Mouse (Mus musculus): ENCODE measurements around the gene Ralgps2. TPM values are rescaled to one million over a fixed set of nuclear protein-coding genes. Genes with fewer than 3 reads are reported as not detected.
A peak's percentile ranks its signal among the peaks of the same experiment; 100 is the strongest.

Gene Ralgps2
- 7.8 and 12.7 TPM in 2 replicates for total RNA-seq (2012; rRNA removed)
- polyA plus RNA-seq (2012; ENCODE audit: insufficient read depth in 1 of 2, insufficient read length in 2 of 2, low read depth in 1 of 2, low replicate concordance in 2 of 2, missing spikeins in 1 of 2): 10 to 100 TPM in 1 of 2 experiments, not detected in 1; 16.4 TPM

GRCm38 (mm10) chr1:156939251-156940141 is at the start of gene Ralgps2:
Gene Ralgps2 (minus strand): TSS chr1:156939626.
- peaks cover 0 to 2% of the 10 kb centered on the region in 2 experiments; a peak in 2 of 4 replicates for H3K36me3 ChIP-seq (ENCODE audit: control insufficient read depth in 1 of 2, insufficient read depth in 2 of 2, low read length in 2 of 2)
- H3K79me2 ChIP-seq (ENCODE audit: control insufficient read depth, insufficient read depth, low read length, poor library complexity): peaks cover 1% of the 10 kb centered on the region; the same call in 1 of the 2 replicates
- TF ChIP-seq ZMIZ1 (IDR thresholded peaks at IDR 0.05; ENCODE audit: low read depth, low read length): no peak
- TF ChIP-seq NELFE (IDR thresholded peaks at IDR 0.05; ENCODE audit: low read depth, low read length): no peak
- TF ChIP-seq JUND (IDR thresholded peaks at IDR 0.05; ENCODE audit: low read depth, low read length): no peak
- TF ChIP-seq ZKSCAN1 (IDR thresholded peaks at IDR 0.05; ENCODE audit: low read depth, low read length): no peak
- TF ChIP-seq ELF1 (IDR thresholded peaks at IDR 0.05; ENCODE audit: low read depth, low read length): no peak
- TF ChIP-seq ETS1 (IDR thresholded peaks at IDR 0.05; ENCODE audit: low read depth, low read length): no peak
- TF ChIP-seq MXI1 (IDR thresholded peaks at IDR 0.05; ENCODE audit: low read depth, low read length): no peak
- TF ChIP-seq CHD1 (IDR thresholded peaks at IDR 0.05; ENCODE audit: low read depth, low read length): no peak
- TF ChIP-seq NRF1 (IDR thresholded peaks at IDR 0.05; ENCODE audit: insufficient read depth, low read depth, low read length, poor library complexity, severe bottlenecking): peak; percentile 36; the same call in 1 of the 2 replicates
- TF ChIP-seq HCFC1 (IDR thresholded peaks at IDR 0.05; ENCODE audit: low read depth, low read length): no peak
- no peak for TF ChIP-seq MYB (IDR thresholded peaks at IDR 0.05; ENCODE audit: low read depth, low read length)
- TF ChIP-seq CTCF (IDR thresholded peaks at IDR 0.05 in 2 of 3, conservative IDR thresholded peaks at IDR 0.05 in 1 of 3; ENCODE audit: control insufficient read depth in 1 of 3, insufficient read depth in 1 of 3, low read depth in 2 of 3, low read length in 3 of 3, poor library complexity in 1 of 3, severe bottlenecking in 1 of 3): no peak
- TF ChIP-seq POLR2A (IDR thresholded peaks at IDR 0.05; ENCODE audit: control insufficient read depth in 1 of 2, insufficient read depth in 1 of 2, low read depth in 1 of 2, low read length in 2 of 2, poor library complexity in 1 of 2): peak in 1 of 2 experiments; percentile 23; a peak in 2 of 4 replicates
- TF ChIP-seq SMC3 (IDR thresholded peaks at IDR 0.05; ENCODE audit: low read depth, low read length): no peak
- TF ChIP-seq USF1 (IDR thresholded peaks at IDR 0.05; ENCODE audit: low read depth, low read length): no peak
- no peak for TF ChIP-seq KAT2A (conservative IDR thresholded peaks at IDR 0.05; ENCODE audit: low read depth, low read length)
- TF ChIP-seq SIN3A (IDR thresholded peaks at IDR 0.05; ENCODE audit: low read length): no peak; the same call in 1 of the 2 replicates
- TF ChIP-seq E2F4 (IDR thresholded peaks at IDR 0.05; ENCODE audit: borderline replicate concordance, low read depth, low read length): no peak
- peak within 1 kb of the TSS; percentile 67 to 98 for H3K4me3 ChIP-seq (ENCODE audit: control insufficient read depth in 1 of 2, insufficient read depth in 1 of 2, low read depth in 2 of 2, low read length in 2 of 2)
- peaks cover 0 to 2% of the 10 kb centered on the region in 2 experiments; a peak in 1 of 4 replicates for H3K4me1 ChIP-seq (ENCODE audit: control insufficient read depth in 1 of 2, insufficient read depth in 2 of 2, low read length in 2 of 2)
- peak within 1 kb of the TSS; percentile 53; the same call in 1 of the 2 replicates for H3K27ac ChIP-seq (ENCODE audit: control insufficient read depth, low read depth, low read length)
- H3K9ac ChIP-seq (ENCODE audit: control insufficient read depth, low read depth, low read length, poor library complexity, severe bottlenecking): peak within 1 kb of the TSS; percentile 75
- no peaks in the 10 kb centered on the region for H3K9me3 ChIP-seq (replicated peaks; ENCODE audit: insufficient read depth, low read length)
- DNase-seq (ENCODE audit: low read depth, low spot score): peak; percentile 68
- no peaks in the 10 kb centered on the region; a peak in 1 of 4 replicates for H3K27me3 ChIP-seq (ENCODE audit: control insufficient read depth in 1 of 2, insufficient read depth in 2 of 2, low read length in 2 of 2)
